Mouse (Mus musculus) adrenal gland, postnatal 14 days (tissue): ENCODE measurements at regions not wholly inside any gene's neighbourhood (a gene's known extent, or its start where the extent isn't known, plus 50 kb on each side); places are given as distances from the start of the nearest gene placed in this dataset.

Experiments used
- DNase-seq: peaks from one replicate; pipeline ENCODE4 v3.0.0; 2021; ENCODE audit warnings: mixed read lengths

DNA sequence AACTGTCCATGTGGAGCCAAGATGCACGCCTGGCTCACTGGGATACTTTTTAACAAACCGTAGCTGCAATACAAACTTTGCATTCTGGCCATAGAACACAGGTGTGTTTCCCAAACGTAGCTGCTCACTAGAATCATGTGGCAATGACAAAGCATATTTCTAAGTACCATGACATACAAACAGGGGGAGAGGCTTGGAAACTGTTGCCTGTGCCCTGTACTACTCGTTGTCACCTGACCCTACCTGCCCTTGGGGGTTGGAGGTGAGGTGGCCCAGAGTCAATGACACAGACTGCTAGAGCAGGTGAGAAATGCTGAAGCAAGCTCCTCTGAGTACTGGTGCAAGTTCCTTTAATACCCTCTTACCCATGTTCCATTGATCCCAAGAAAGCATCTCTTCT lies 64.3 kb upstream of the Map4k3 start:
- no peak for DNase-seq

GRCm38 (mm10) chr17:80789706-80790105 lies 61.4 kb upstream of the Map4k3 start:
- peak; percentile 27 for DNase-seq

DNA sequence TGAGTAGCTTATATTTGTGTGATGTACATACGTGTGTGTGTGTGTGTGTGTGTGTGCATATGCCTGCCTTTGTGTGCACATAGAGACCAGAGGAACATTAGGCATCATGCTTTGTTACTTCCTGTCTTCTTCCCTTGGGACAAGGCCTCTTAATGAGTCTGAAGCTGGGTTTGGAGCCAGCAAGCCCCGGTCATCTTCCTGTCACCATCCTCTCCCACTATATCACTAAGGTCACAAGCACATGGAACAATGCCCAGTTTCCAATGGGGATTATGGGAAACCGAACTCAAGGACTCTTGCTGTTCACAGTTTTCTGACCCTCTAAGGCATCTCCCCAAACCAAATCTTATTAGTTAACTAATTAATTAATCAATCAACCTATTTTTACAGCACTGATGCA lies 60.7 kb upstream of the Map4k3 start:
- DNase-seq: peak; percentile 51

GRCm38 (mm10) chr17:80786858-80787257 lies 58.6 kb upstream of the Map4k3 start:
- no peak for DNase-seq

- DNase-seq: no peak
Measured at GRCm38 (mm10) chr17:80786061-80786851, 58.0 kb upstream of the Map4k3 start.

DNA sequence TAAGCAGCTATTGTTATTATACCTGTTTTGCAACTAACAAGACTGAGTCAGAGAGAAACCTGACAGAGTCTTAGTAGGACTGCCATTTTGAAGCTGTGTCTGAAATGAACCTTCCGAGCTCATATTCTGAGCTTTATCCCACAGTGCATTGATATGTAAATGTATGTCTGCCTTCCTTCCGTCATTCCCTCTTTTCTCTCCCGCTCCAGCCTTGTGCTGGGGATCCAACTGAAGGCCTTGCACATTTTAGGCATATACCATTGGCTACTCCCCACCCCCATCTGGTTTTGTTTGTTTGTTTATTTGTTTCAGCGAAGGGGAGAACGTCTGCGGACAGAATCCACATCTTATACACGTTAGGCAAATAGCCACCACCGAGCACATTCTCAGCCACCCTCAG lies 57.2 kb upstream of the Map4k3 start:
- DNase-seq: no peak

DNA sequence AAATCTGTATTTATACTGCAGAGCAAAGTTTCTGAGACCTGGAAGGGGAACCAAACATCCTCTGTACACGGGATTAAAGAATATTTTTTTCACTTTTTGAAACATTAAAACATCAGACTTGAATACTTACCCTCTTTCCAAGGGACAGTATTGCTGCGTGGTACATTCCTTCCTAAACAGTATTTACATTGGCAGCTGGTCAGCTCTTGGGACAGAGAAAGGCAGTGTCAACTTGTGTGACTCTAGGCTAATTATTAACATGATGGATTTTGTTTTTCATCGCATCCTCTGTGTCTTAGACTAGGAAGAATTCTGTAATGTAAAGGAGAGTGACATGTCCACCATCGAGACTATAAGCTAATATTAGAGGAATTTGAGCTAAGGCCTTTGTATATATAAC lies 56.8 kb upstream of the Map4k3 start:
- no peak for DNase-seq

- no peak for DNase-seq
Measured at GRCm38 (mm10) chr17:80782233-80782632, 53.9 kb upstream of the Map4k3 start.

DNA sequence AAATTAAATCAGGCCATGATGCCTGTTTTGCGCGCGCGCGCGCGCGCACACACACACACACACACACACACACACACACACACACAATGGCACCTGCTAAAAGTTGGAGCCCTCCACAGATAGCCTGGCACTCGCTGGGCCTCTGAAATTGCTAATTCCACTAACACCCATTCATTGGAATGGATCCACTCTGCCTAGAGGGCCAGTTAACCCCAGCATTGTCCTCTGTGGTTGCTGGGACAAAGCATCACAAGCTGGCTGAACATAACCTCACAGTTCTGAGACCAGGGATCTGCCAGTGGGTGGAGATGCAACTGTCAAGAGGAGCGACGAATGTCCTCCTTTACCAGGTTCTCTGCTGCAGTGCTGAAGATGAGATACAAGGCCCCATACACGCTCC lies 53.3 kb upstream of the Map4k3 start:
- no peak for DNase-seq

DNA sequence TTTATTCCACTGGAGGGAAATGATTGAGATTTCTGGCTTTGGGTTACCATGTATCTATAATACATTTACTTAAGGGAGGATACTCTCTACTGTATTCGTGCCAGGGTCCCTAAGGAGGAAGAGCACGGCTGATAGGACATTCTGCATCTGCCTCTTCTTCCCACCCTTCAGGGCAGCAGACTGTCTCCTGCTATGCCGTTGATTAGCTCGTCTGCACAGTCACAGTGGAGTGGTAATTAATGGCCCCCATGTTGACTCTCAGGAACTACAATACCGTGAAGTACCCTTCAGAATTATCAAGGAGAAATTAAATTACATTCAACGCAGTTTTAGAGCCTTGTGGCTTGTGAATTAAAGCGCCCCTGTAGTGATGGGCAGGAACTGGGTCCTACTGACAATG lies 52.0 kb upstream of the Map4k3 start:
- no peak for DNase-seq

DNA sequence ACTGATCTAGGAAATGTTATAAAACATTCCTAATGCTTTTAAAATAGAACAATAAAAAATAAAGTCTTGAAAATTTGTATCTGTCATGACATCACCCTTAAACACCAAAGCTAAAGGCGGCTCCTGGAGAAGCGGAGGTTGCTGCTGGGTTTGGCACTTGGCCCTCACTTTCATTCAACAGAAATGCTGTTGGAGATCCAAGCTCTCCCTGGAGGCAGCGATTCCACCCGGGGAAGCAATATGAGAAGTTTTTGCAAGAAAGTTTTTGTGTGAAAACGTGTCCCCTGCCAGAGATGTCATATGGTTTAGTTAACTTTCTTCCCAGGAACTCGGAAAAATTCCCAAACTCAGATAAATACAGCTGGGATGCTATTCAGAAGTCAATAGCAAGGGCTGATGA lies 51.5 kb upstream of the Map4k3 start:
- peak; percentile 31 for DNase-seq
